Mouse (Mus musculus) bone marrow macrophage, adult 2 months (primary cell): ENCODE measurements around the gene Colgalt2. TPM values are rescaled to one million over a fixed set of nuclear protein-coding genes. Genes with fewer than 3 reads are reported as not detected.

ENCODE experiments used
- H3K27ac ChIP-seq: 2 replicates; pipeline ENCODE4 v1.5.1; 2012; ENCODE audit warnings: low read depth, low read length; ENCODE audit not compliant: insufficient read depth
- H3K4me1 ChIP-seq: 2 replicates; pipeline ENCODE4 v1.6.1; 2012; ENCODE audit warnings: low read length; ENCODE audit not compliant: control insufficient read depth, insufficient read depth
- H3K4me3 ChIP-seq: 2 replicates; pipeline ENCODE4 v1.5.1; 2012; ENCODE audit warnings: mild to moderate bottlenecking, low read length, moderate library complexity; ENCODE audit not compliant: insufficient read depth
- CTCF ChIP-seq: IDR thresholded peaks from 2 replicates; pipeline ENCODE4 v1.5.1; 2012; ENCODE audit warnings: low read depth, mild to moderate bottlenecking, low read length, moderate library complexity
- POLR2A ChIP-seq: IDR thresholded peaks from 2 replicates; pipeline ENCODE4 v1.6.1; 2012; ENCODE audit warnings: mild to moderate bottlenecking, low read depth, low read length, borderline replicate concordance
- polyA plus RNA-seq: library from polyadenylated mRNA; stranded (reverse); fragments of >200 nt; gene quantifications from 2 replicates; pipeline ENCODE4 v1.2.4, GENCODE M21; 2012; ENCODE audit not compliant: missing spikeins, insufficient read depth, insufficient read length

The Colgalt2 gene
- polyA plus RNA-seq, 1 experiment: not detected

DNA sequence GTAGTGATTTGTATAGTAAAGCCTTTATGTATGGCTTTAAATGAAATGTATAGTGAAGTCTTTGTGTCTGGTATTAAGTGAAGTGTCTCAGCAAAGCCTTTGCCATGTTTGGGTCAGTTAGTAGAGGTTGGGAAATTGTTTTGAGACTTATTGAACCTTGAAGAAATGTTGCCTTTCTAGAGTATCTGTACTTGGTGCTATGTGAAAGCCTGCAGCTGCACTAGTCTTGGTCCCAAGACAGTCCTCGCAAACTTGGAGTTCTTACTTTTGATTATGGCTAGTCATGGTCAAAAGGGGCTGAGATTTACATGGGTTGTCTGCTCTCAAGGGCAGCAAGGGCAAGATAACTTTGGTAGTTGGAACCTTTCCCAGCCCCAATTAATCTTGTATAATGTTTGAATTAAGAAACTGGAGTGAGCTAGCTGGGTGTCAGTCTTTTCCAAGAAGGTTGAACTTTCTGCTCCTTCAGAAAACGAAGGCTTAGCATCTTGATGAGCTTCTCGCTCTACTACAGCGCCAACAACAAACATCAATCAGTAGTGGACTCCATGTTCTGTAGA lies 4.6 kb upstream of the Colgalt2 start:
- no peak for TF ChIP-seq POLR2A
- no peak for TF ChIP-seq CTCF
- H3K4me3 ChIP-seq: no peak overlapping the region
- H3K27ac ChIP-seq: no peak overlapping the region
- no peaks in the 10 kb centered on the region for H3K4me1 ChIP-seq

DNA sequence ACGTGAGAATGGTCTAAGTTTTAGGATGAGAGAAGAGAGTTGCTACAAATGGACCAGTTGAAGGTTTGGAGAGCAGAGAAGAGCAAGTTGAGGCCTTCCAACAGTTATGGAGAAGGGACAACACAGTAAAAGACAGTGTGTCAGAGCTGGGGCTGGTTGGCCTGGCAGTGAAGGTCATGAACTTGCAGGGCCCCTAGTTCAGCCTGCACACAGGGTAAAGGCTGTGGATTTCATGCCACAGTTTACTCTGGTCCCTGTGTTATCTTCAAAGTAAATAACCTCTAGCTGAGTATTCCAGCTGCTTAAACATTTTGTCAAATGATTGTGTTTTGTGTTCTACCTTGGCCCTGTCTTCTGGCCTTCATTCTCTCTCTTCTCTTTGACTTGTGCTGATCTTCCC lies 922 bp upstream of the Colgalt2 start:
- TF ChIP-seq CTCF (no peak), POLR2A (no peak)

DNA sequence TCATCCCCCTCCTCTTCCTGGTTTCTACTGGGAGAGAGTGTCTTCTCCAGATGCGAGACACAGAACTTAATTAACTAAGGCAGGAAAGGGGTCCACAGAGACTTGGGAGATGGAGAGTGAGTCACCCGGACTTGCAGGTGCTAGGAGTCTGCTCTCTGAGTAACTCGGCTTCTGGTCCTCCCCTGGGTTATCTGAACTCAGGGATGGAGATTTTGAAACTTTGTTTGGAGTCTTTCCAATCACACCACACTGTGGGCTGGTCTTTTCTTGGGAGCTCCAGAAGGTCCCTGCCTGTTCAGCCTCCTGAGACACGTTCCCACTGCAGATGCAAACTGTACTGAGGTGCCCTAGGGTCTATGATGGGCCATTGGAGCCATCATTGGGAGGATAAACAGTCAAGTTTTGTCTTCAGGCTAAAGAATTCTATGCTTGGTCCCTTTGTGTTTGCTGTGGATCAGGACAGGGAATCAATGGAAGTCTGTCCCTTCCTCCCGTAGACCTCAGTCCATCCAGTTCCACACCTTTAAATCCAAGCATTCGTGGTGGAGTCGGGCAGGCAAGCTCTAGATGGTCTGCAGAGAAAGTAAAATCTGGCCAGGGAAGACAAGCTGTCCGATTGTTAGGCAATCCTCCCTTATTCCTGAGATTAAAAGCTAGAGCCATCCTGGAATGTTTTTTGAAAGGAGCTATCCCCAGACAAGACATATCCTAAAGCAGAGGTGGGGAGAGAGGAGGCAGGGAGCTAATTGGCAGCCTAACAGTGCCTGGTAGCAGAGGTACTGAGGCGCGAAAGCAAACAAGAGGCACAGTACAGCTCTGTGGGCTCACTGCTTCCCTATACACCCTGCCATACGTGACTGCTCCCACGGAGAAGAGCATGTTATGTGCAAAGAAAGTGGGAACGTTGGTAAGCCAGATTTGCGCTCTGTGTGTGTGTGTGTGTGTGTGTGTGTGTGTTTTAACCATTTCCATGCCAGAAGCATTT lies 1.2 kb downstream of the Colgalt2 start:
- Histone ChIP-seq H3K4me1 (peaks cover 3% of the 10 kb centered on the region; the same call in 1 of the 2 replicates), H3K4me3 (peak overlapping the region; percentile 62), H3K27ac (no peak overlapping the region)
- TF ChIP-seq CTCF (no peak), POLR2A (no peak)

More for the DNA sequence above, 922 bp upstream of the Colgalt2 start:
- Histone ChIP-seq H3K4me1 (peaks cover 3% of the 10 kb centered on the region; the same call in 1 of the 2 replicates), H3K27ac (no peak overlapping the region), H3K4me3 (no peak overlapping the region)

DNA sequence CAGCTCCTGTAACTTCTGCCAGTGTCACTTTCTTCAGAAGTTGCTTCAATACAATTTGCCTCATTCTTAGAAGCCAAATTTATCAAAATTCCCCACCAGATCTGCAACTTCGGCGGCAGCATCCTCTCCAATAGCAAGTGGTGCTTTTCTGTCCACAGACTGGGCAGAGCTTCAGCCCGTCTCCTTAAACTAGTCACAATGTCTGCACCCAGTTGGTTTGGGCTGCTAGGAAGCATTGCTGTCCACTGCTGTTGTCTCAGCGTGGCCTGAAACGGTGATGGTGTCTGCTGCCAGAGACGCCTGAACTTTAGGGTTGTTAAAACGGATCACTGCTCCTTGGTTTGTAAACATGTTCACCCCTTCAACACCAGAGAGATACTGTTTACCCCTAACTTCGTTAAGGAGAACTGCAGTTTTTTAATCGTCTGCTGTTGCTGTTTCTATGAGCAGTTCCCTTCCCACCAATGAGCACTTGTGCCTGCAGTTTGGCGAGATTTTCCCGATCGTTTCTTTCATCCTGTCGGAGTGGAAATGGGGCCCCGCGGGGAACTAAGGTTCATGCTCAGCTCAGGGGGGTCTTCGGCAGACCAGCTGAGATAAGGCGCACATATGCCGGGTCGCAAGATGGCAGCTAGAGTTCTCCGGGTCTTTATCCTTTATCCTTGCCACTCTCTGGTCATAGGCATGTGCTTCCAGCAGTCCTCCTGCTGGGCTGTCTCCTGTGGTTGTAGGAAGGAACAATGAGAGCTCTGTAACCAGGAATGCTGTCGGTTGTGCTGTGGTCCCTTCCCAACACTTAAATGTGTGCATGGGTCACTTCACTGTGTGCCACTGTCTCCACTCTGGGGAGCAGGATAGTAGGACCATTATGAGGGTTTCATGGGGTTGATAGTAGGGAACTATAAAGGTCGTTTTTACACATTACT lies 7.7 kb downstream of the Colgalt2 start:
- H3K4me1 ChIP-seq: no peaks in the 10 kb centered on the region
- H3K27ac ChIP-seq: no peak overlapping the region
- H3K4me3 ChIP-seq: no peak overlapping the region
- TF ChIP-seq CTCF: no peak
- no peak for TF ChIP-seq POLR2A

DNA sequence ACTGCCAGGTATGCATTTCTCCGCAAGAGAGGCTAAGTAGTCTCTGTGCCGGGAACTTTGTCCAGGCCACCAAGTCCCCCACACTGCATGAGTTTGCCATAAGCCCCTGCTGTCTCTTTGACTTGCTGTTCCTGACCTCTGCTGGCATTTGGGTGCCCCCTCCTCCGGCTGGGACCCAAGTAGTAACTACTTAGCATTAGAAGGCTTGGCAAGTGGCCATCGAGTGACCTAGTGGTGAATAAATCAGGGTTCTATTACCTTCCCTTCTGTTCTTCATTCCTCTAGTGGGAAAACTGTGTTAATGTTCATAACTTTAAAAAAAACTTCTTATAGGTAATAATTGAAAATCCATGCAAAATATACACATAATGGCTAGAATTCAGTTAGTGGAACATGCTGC lies 9.7 kb downstream of the Colgalt2 start:
- Histone ChIP-seq H3K4me1 (no peaks in the 10 kb centered on the region), H3K27ac (no peak overlapping the region)

DNA sequence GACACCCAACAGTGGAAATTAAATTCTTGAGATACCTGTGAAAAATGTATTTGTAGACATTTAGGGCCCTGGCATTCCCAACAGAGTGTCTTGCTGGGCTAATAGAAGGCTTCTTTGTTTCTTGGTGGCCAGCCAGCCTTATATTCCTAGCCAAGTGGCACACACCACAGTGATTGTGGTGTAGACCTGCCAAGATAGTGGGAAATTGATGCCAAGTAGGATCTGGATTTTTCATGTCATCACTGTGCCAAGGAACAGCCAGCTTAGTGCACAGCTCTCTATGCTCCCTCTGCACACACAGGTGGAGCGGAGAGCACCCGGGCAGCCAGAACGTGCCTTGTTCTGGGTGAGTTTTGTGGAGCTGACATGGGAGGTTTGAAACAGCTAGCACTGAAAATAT lies 11.0 kb downstream of the Colgalt2 start:
- no peak overlapping the region for H3K27ac ChIP-seq
- TF ChIP-seq CTCF (no peak), POLR2A (no peak)
- H3K4me3 ChIP-seq: no peak overlapping the region
- no peaks in the 10 kb centered on the region for H3K4me1 ChIP-seq

More for the DNA sequence above, 9.7 kb downstream of the Colgalt2 start:
- TF ChIP-seq CTCF (no peak), POLR2A (no peak)
- no peak overlapping the region for H3K4me3 ChIP-seq

DNA sequence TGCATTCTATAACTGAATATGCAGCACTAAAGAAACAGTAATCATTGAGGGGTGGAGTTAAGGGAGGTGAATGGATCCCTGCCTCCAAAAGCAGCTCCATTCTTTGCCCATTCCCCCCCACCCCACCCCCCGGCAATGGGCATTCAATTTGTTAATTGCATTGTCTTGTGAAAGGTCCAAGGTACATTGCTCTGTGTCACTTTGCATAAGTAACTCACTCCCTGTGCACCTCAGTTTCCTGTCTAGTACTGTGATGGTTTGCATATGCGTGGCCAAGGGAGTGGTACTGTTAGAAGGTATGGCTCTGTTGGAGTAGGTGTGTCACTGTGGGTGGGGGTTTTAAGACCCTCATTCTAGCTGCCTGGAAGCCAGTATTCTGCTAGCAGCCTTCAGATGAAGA lies 13.5 kb downstream of the Colgalt2 start:
- no peak overlapping the region for H3K4me3 ChIP-seq
- TF ChIP-seq POLR2A (no peak), CTCF (no peak)
- H3K4me1 ChIP-seq: no peaks in the 10 kb centered on the region
- H3K27ac ChIP-seq: no peak overlapping the region

DNA sequence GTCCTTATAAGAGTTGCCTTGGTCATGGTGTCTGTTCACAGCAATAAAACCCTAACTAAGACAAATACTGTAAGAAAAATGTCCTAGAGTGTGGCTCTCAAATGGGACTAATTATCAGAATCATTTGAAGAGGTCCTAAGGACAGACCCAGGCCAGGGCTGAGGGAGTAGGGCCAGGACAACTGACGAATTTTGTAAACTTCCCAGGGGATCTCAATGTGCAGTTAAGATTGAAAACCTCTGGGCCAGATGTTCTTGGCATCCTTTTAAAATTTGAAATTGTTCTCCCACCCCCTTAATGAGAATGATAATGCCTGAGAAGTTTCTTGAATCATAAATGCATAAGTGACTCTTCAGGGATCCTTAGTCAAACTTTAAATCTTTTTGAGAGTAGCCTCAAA lies 14.3 kb downstream of the Colgalt2 start:
- TF ChIP-seq POLR2A (no peak), CTCF (no peak)
- Histone ChIP-seq H3K27ac (no peak overlapping the region), H3K4me3 (no peak overlapping the region), H3K4me1 (no peaks in the 10 kb centered on the region)

DNA sequence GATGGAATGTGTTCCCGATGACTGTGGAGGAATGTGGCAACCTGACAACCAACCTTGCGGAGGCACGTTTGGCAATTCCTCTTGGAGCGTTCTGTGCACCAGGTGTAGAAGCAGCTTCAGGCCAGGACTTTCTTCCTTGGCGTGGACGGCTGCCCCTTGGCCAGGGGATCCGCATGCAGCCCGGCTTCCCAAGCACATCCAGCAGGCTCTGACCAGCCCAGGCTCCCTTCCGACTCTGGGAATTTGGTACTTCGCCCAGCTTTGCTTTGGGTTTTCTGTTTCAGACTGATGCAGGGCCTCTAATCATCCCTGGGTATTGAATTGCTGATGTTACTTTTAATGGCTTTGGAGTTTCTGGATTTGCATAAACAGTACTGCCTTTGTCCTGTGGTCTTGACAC lies 14.8 kb downstream of the Colgalt2 start:
- no peak overlapping the region for H3K4me3 ChIP-seq
- no peak overlapping the region for H3K27ac ChIP-seq
- TF ChIP-seq POLR2A (no peak), CTCF (no peak)
- H3K4me1 ChIP-seq: no peaks in the 10 kb centered on the region
